Mouse (Mus musculus) right cerebral cortex, postnatal 25 days (tissue): ENCODE measurements at regions not wholly inside any gene's neighbourhood (a gene's known extent, or its start where the extent isn't known, plus 50 kb on each side); places are given as distances from the start of the nearest gene placed in this dataset.
A peak's percentile ranks its signal among the peaks of the same experiment; 100 is the strongest.

Experiments used
- DNase-seq: peaks from one replicate; pipeline ENCODE4 v3.0.0; 2022

- DNase-seq: peak; percentile 44
These were observed 452.7 kb downstream of the Sox2 start for GRCm38 (mm10) chr3:35102715-35103591.

- no peak for DNase-seq
These were observed 454.7 kb downstream of the Sox2 start for GRCm38 (mm10) chr3:35104884-35105283.

GRCm38 (mm10) chr3:35106097-35106496 lies 455.9 kb downstream of the Sox2 start:
- no peak for DNase-seq

- no peak for DNase-seq
These were observed 483.3 kb downstream of the Sox2 start for GRCm38 (mm10) chr3:35133477-35133876.

- no peak for DNase-seq
These were observed 491.5 kb downstream of the Sox2 start for GRCm38 (mm10) chr3:35141500-35142220.

- no peak for DNase-seq
These were observed 492.5 kb downstream of the Sox2 start for GRCm38 (mm10) chr3:35142683-35143082.

- DNase-seq: no peak
These were observed 495.4 kb downstream of the Sox2 start for GRCm38 (mm10) chr3:35145569-35145968.

GRCm38 (mm10) chr3:35146681-35147080 lies 496.5 kb downstream of the Sox2 start:
- DNase-seq: no peak

GRCm38 (mm10) chr3:35149251-35149691 lies 499.1 kb downstream of the Sox2 start:
- DNase-seq: peak; percentile 21

- no peak for DNase-seq
These were observed 502.0 kb downstream of the Sox2 start for GRCm38 (mm10) chr3:35152191-35152590.

GRCm38 (mm10) chr3:35154266-35154665 lies 504.1 kb downstream of the Sox2 start:
- no peak for DNase-seq

- DNase-seq: no peak
These were observed 518.5 kb downstream of the Sox2 start for GRCm38 (mm10) chr3:35168676-35169075.

- DNase-seq: no peak
These were observed 528.7 kb downstream of the Sox2 start for GRCm38 (mm10) chr3:35178759-35179440.

GRCm38 (mm10) chr3:35208526-35208925 lies 545.4 kb upstream of the Atp11b start:
- no peak for DNase-seq

- DNase-seq: no peak
These were observed 534.5 kb upstream of the Atp11b start for GRCm38 (mm10) chr3:35219394-35219793.

- DNase-seq: no peak
These were observed 532.7 kb upstream of the Atp11b start for GRCm38 (mm10) chr3:35221183-35221582.

- no peak for DNase-seq
These were observed 531.7 kb upstream of the Atp11b start for GRCm38 (mm10) chr3:35222251-35222650.

GRCm38 (mm10) chr3:35225051-35225701 lies 528.7 kb upstream of the Atp11b start:
- DNase-seq: peak; percentile 23

GRCm38 (mm10) chr3:35225774-35226365 lies 528.0 kb upstream of the Atp11b start:
- no peak for DNase-seq

- no peak for DNase-seq
These were observed 522.6 kb upstream of the Atp11b start for GRCm38 (mm10) chr3:35231158-35231928.

GRCm38 (mm10) chr3:35232487-35232886 lies 521.4 kb upstream of the Atp11b start:
- DNase-seq: peak; percentile 17

- DNase-seq: no peak
These were observed 518.8 kb upstream of the Atp11b start for GRCm38 (mm10) chr3:35235066-35235465.
